ENCODE assay signal across 13 mouse cellular contexts in the genomic region with DNA sequence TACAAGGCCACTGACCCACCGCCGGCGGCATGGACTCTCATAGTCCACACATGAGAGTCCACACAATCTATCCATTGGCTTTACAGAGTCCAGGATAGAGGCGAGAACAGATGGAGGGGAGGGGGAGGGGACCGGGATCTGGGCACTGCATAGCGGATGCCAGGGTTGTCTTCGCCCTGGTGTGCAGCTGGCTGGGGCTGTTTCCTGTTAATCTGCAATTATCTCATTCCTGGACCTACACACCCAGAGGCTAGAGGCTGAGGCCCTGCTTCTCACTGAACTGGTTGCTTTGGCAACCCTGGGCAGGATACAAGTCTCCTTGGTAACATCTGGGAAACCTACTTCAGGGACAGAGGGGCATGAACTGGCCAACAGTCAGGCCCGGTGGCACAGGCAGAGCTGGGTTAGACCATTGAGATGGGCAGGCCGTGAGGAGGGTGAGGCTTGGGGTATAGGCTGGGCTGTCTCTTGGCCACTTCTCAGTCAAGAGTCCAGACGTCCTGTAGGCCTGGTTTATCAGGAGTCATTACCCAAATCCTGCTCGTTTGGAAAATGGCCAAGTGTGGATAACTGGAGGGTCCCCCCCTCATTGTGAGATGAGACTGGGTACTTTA. TPM values are rescaled to one million over a fixed set of nuclear protein-coding genes. Genes with fewer than 3 reads are reported as not detected.
A peak's percentile ranks its signal among the peaks of the same experiment; 100 is the strongest.
DNase-seq lines count a peak whose midpoint lies in the region; ATAC-seq lines count a peak whose summit lies in the region.
"Had no signal": no experiment of that assay in that cellular context is flagged by ENCODE, and none has a peak within 500 bp of the region (broad histone marks: within the 10 kb centered on the region; RNA-seq: fewer than 3 reads in every experiment).

No protein-coding gene starts in this region.

- ATAC-seq in neural tube, embryonic 12.5 days (ENCODE audit: low FRiP score, low read depth), result peak; percentile 56; the same call in 1 of the 2 replicates
- ATAC-seq in intestine, embryonic 16.5 days, result peak; percentile 28; the same call in 1 of the 2 replicates

- H3K27ac ChIP-seq in heart, embryonic 10.5 days, result no peak overlapping the region
- no peak overlapping the region for H3K27ac ChIP-seq in neural tube, embryonic 12.5 days
- H3K27ac ChIP-seq in intestine, embryonic 16.5 days (ENCODE audit: low read length), result no peak overlapping the region
- H3K27ac ChIP-seq: embryonic facial prominence, embryonic 12.5 days; limb, embryonic 13.5 days had no signal

- H3K4me2 ChIP-seq in neural tube, embryonic 12.5 days (replicated peaks), result no peak overlapping the region
- no peak overlapping the region for H3K4me2 ChIP-seq in intestine, embryonic 16.5 days (ENCODE audit: low read depth, low read length)
- H3K4me2 ChIP-seq: embryonic facial prominence, embryonic 12.5 days; limb, embryonic 13.5 days had no signal

- peaks cover 7% of the 10 kb centered on the region for H3K4me1 ChIP-seq in heart, embryonic 10.5 days
- H3K4me1 ChIP-seq in neural tube, embryonic 12.5 days, result 0 out of 2 replicates have a peak, but pooled peaks cover 7% of the 10 kb centered on the region
- no peaks in the 10 kb centered on the region for H3K4me1 ChIP-seq in intestine, embryonic 16.5 days (ENCODE audit: control insufficient read depth, insufficient read depth, low read length)

- no peaks in the 10 kb centered on the region for H3K36me3 ChIP-seq in heart, embryonic 10.5 days
- no peaks in the 10 kb centered on the region for H3K36me3 ChIP-seq in neural tube, embryonic 12.5 days
- no peaks in the 10 kb centered on the region for H3K36me3 ChIP-seq in intestine, embryonic 16.5 days (ENCODE audit: control insufficient read depth, insufficient read depth, low read length)
- H3K36me3 ChIP-seq: embryonic facial prominence, embryonic 12.5 days; limb, embryonic 13.5 days had no signal

- 72% methylated on average over 11 of the region's 11 CpGs for WGBS in heart, embryonic 10.5 days
- WGBS in neural tube, embryonic 12.5 days, result 77% methylated on average over 11 of the region's 11 CpGs
- 65% methylated on average over 11 of the region's 11 CpGs for WGBS in intestine, embryonic 16.5 days

- no peak overlapping the region for H3K4me3 ChIP-seq in heart, embryonic 10.5 days
- no peak overlapping the region for H3K4me3 ChIP-seq in neural tube, embryonic 12.5 days
- H3K4me3 ChIP-seq in intestine, embryonic 16.5 days (ENCODE audit: low read length), result no peak overlapping the region
- H3K4me3 ChIP-seq: embryonic facial prominence, embryonic 12.5 days; limb, embryonic 13.5 days had no signal

- DNase-seq in heart, adult 11 months, result peak; percentile 88
- DNase-seq in heart, embryonic 10.5 days (ENCODE audit: low spot score), result no peak
- no peak for DNase-seq in neural tube, embryonic 10.5 days (ENCODE audit: extremely low spot score, low spot score)
- no peak for DNase-seq in right cerebral cortex, postnatal 25 days
- DNase-seq in spleen, adult 18-20 months, result no peak
- no peak for DNase-seq in kidney, postnatal 10 days
- DNase-seq: B cell, adult 2 months; heart, postnatal 4 days had no signal

- no peaks in the 10 kb centered on the region; the same call in 1 of the 2 replicates for H3K9me3 ChIP-seq in heart, embryonic 10.5 days
- H3K9me3 ChIP-seq in neural tube, embryonic 12.5 days, result no peaks in the 10 kb centered on the region
- H3K9me3 ChIP-seq in intestine, embryonic 16.5 days (ENCODE audit: control insufficient read depth, low read length), result no peaks in the 10 kb centered on the region
- H3K9me3 ChIP-seq: embryonic facial prominence, embryonic 12.5 days; limb, embryonic 13.5 days had no signal

- H3K27me3 ChIP-seq in heart, embryonic 10.5 days (ENCODE audit: insufficient read depth, poor library complexity, severe bottlenecking), result peaks cover 8% of the 10 kb centered on the region; the same call in 1 of the 2 replicates
- H3K27me3 ChIP-seq in neural tube, embryonic 12.5 days (replicated peaks), result no peaks in the 10 kb centered on the region
- no peaks in the 10 kb centered on the region for H3K27me3 ChIP-seq in intestine, embryonic 16.5 days (replicated peaks; ENCODE audit: control insufficient read depth, insufficient read depth, low read length)
- H3K27me3 ChIP-seq: embryonic facial prominence, embryonic 12.5 days; limb, embryonic 13.5 days had no signal

- no peak overlapping the region for H3K9ac ChIP-seq in neural tube, embryonic 12.5 days
- no peak overlapping the region for H3K9ac ChIP-seq in intestine, embryonic 16.5 days (ENCODE audit: low read depth, low read length)
- H3K9ac ChIP-seq: embryonic facial prominence, embryonic 12.5 days; limb, embryonic 13.5 days had no signal

RNA-seq across cellular contexts. Expression of a gene that starts 10.0 kb away (rescaled TPM):
- 3.4 and 5.1 TPM in 2 replicates for polyA plus RNA-seq in heart, embryonic 10.5 days (2016; fragmentation: Nextera tagmentation; extraction: Ambion mirVana)
- polyA plus RNA-seq in neural tube, embryonic 12.5 days (2016; fragmentation: Nextera tagmentation; extraction: Ambion mirVana), result 6.3 TPM in 2 replicates
- polyA plus RNA-seq in intestine, embryonic 16.5 days (2015; fragmentation: Nextera tagmentation; extraction: Ambion mirVana), result 3.7 and 4.2 TPM in 2 replicates

RNA-seq across cellular contexts. Expression of a gene that starts 31.1 kb away (rescaled TPM):
- polyA plus RNA-seq in heart, embryonic 10.5 days (2016; fragmentation: Nextera tagmentation; extraction: Ambion mirVana), result not detected in 2 replicates
- polyA plus RNA-seq in neural tube, embryonic 12.5 days (2016; fragmentation: Nextera tagmentation; extraction: Ambion mirVana), result not detected in 2 replicates
- 0.88 and 1.1 TPM in 2 replicates for polyA plus RNA-seq in intestine, embryonic 16.5 days (2015; fragmentation: Nextera tagmentation; extraction: Ambion mirVana)
- polyA plus RNA-seq: embryonic facial prominence, embryonic 12.5 days; limb, embryonic 13.5 days had no signal

RNA-seq across cellular contexts. Expression of a gene that starts 44.6 kb away (rescaled TPM):
- polyA plus RNA-seq in heart, embryonic 10.5 days (2016; fragmentation: Nextera tagmentation; extraction: Ambion mirVana), result not detected in 2 replicates
- not detected in 2 replicates for polyA plus RNA-seq in neural tube, embryonic 12.5 days (2016; fragmentation: Nextera tagmentation; extraction: Ambion mirVana)
- polyA plus RNA-seq in intestine, embryonic 16.5 days (2015; fragmentation: Nextera tagmentation; extraction: Ambion mirVana), result not detected in 2 replicates
- polyA plus RNA-seq: embryonic facial prominence, embryonic 12.5 days; limb, embryonic 13.5 days; testis, adult 2 months had no signal

RNA-seq across cellular contexts. Expression of a gene that starts 50.5 kb away (rescaled TPM):
- polyA plus RNA-seq in heart, embryonic 10.5 days (2016; fragmentation: Nextera tagmentation; extraction: Ambion mirVana), result 3.8 and 5.5 TPM in 2 replicates
- polyA plus RNA-seq in neural tube, embryonic 12.5 days (2016; fragmentation: Nextera tagmentation; extraction: Ambion mirVana), result 1.9 and 2.0 TPM in 2 replicates
- 5.8 and 6.4 TPM in 2 replicates for polyA plus RNA-seq in intestine, embryonic 16.5 days (2015; fragmentation: Nextera tagmentation; extraction: Ambion mirVana)
